Comparison of ENCODE assay signal across 16 mouse cellular contexts in genomic region chr2:37789995-37790394, GRCm38 (mm10).
"Had no signal": no experiment of that assay in that cellular context is flagged by ENCODE, and none has a peak within 500 bp of the region (broad histone marks: within the 10 kb centered on the region; RNA-seq: fewer than 3 reads in every experiment).

No protein-coding gene starts in this region.

- H3K27ac ChIP-seq: layer of hippocampus, adult 2 months; limb, embryonic 10.5 days; limb, embryonic 13.5 days; liver, embryonic 12.5 days; liver, embryonic 15.5 days; lung, embryonic 15.5 days had no signal

- H3K4me3 ChIP-seq: layer of hippocampus, adult 2 months; limb, embryonic 10.5 days; limb, embryonic 13.5 days; liver, embryonic 12.5 days; liver, embryonic 15.5 days; lung, embryonic 15.5 days had no signal

- DNase-seq: kidney, postnatal 25 days; layer of hippocampus, adult 9-11 months; liver; lung, adult 18-20 months; lung, postnatal 14 days; lung, postnatal 4 days; midbrain, embryonic 14.5 days; thymus, adult 2 months; thymus, postnatal 14 days; thymus, postnatal 4 days had no signal

- H3K4me1 ChIP-seq: liver, embryonic 15.5 days had no signal
